ENCODE assay signal across 13 mouse cellular contexts in the genomic region with DNA sequence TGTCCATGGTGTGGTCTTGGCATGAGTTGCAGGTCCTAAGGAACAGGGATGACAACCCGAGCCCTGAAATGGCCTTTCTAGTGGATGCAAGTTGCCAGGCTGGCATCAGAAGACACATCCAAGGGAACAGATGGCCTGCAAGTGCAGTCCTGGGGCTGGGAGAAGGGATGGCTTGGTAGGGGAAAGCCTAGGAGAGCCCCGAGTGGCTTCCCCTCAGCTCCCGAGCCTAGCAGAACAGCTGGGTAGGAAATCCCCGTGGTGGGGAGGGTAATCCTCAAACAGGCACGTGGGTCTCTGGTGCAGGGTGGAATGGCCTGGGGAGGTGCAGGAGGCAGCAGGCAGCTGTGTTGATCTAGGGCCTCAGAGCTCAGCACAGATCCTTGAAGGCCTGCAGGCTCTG. TPM values are rescaled to one million over a fixed set of nuclear protein-coding genes. Genes with fewer than 3 reads are reported as not detected.
DNase-seq lines count a peak whose midpoint lies in the region; ATAC-seq and TF ChIP-seq lines count a peak whose summit lies in the region.
"Had no signal": no experiment of that assay in that cellular context is flagged by ENCODE, and none has a peak within 500 bp of the region (broad histone marks: within the 10 kb centered on the region; RNA-seq: fewer than 3 reads in every experiment).

No protein-coding gene starts in this region.

- peak; percentile 68 for DNase-seq in left cerebral cortex, postnatal 4 days
- DNase-seq in left cerebral cortex, adult 8-10 months (ENCODE audit: low spot score in 2 of 2): no peak
- peak; percentile 17 for DNase-seq in brain, embryonic 14.5 days (ENCODE audit: low read depth)
- peak; percentile 45 for DNase-seq in cerebellum, adult 8-10 months
- DNase-seq in heart, postnatal 4 days: no peak
- DNase-seq: layer of hippocampus, adult 9-11 months had no signal

- H3K9me3 ChIP-seq in limb, embryonic 13.5 days: no peaks in the 10 kb centered on the region

- no peaks in the 10 kb centered on the region for H3K27me3 ChIP-seq in limb, embryonic 13.5 days

- H3K4me2 ChIP-seq in limb, embryonic 13.5 days (replicated peaks): no peak overlapping the region

- peak; percentile 57; the same call in 1 of the 2 replicates for ATAC-seq in limb, embryonic 13.5 days (ENCODE audit: low FRiP score, low read depth)
- no peak for ATAC-seq in megakaryocyte progenitor cell, adult 5-6 weeks (replicated peaks; ENCODE audit: poor library complexity)
- ATAC-seq: intestine, postnatal 0 days had no signal

- peaks cover 12% of the 10 kb centered on the region for H3K4me1 ChIP-seq in limb, embryonic 13.5 days

- H3K36me3 ChIP-seq in limb, embryonic 13.5 days: peaks cover 47% of the 10 kb centered on the region

- TF ChIP-seq CTCF in brain, embryonic 14.5 days (IDR thresholded peaks at IDR 0.05; ENCODE audit: borderline replicate concordance, extremely low read depth, insufficient read depth, insufficient read length): no peak

- H3K27ac ChIP-seq in limb, embryonic 13.5 days: no peak overlapping the region
- H3K27ac ChIP-seq: liver, embryonic 14.5 days; stomach, postnatal 0 days had no signal

- 61% methylated on average over 5 of the region's 5 CpGs for WGBS in limb, embryonic 13.5 days

- H3K4me3 ChIP-seq in limb, embryonic 13.5 days: no peak overlapping the region

- intact Hi-C loops in left cerebral cortex, postnatal 4 days (cut with DNase I): no loop called here

- no peak for TF ChIP-seq POLR2A in brain, embryonic 14.5 days (IDR thresholded peaks at IDR 0.05; ENCODE audit: borderline replicate concordance, extremely low read depth, insufficient read depth, insufficient read length, poor library complexity, severe bottlenecking)

- no peak overlapping the region for H3K9ac ChIP-seq in limb, embryonic 13.5 days
- H3K9ac ChIP-seq: liver, embryonic 14.5 days had no signal

RNA-seq across cellular contexts. Expression of a gene that starts 7.4 kb away (rescaled TPM):
- total RNA-seq in left cerebral cortex, postnatal 4 days (2021): 100 to 1,000 TPM; 141 to 152 TPM
- total RNA-seq in left cerebral cortex, adult 8-10 months (2022): 100 to 1,000 TPM; 192 to 228 (median 217) TPM
- polyA plus RNA-seq in brain, embryonic 14.5 days (2012; rRNA removed): 69.2 and 72.7 TPM in 2 replicates
- 73.3 and 73.9 TPM in 2 replicates for polyA plus RNA-seq in limb, embryonic 13.5 days (2015; fragmentation: Nextera tagmentation; extraction: Ambion mirVana)
- 10 to 100 TPM; 27.7 to 34.9 TPM for total RNA-seq in heart, postnatal 4 days (2021)
- total RNA-seq in megakaryocyte progenitor cell, adult 5-6 weeks (2015): 7.0 and 13.3 TPM in 2 replicates
- total RNA-seq in megakaryocyte progenitor cell, adult 5-6 weeks (2017): 12.7 and 13.6 TPM in 2 replicates

RNA-seq across cellular contexts. Expression of a gene that starts 21.6 kb away (rescaled TPM):
- not detected for total RNA-seq in left cerebral cortex, postnatal 4 days (2021)
- total RNA-seq in left cerebral cortex, adult 8-10 months (2022): not detected
- polyA plus RNA-seq in brain, embryonic 14.5 days (2012; rRNA removed): not detected in 2 replicates
- polyA plus RNA-seq in limb, embryonic 13.5 days (2015; fragmentation: Nextera tagmentation; extraction: Ambion mirVana): 0.05 TPM in 1 of 2 replicates, not detected in the other
- not detected for total RNA-seq in heart, postnatal 4 days (2021)
- not detected in 2 replicates for total RNA-seq in megakaryocyte progenitor cell, adult 5-6 weeks (2015)
- not detected in 2 replicates for total RNA-seq in megakaryocyte progenitor cell, adult 5-6 weeks (2017)
- total RNA-seq: gastrocnemius, adult 18-20 months had no signal
- polyA plus RNA-seq: heart, embryonic 14.5 days had no signal

RNA-seq across cellular contexts. Expression of a gene that starts 26.3 kb away (rescaled TPM):
- not detected for total RNA-seq in left cerebral cortex, postnatal 4 days (2021)
- total RNA-seq in left cerebral cortex, adult 8-10 months (2022): under 1 TPM in 2 of 4 experiments, not detected in 2; 0.35 to 0.68 TPM
- polyA plus RNA-seq in brain, embryonic 14.5 days (2012; rRNA removed): 0.21 and 0.42 TPM in 2 replicates
- 0.49 and 0.62 TPM in 2 replicates for polyA plus RNA-seq in limb, embryonic 13.5 days (2015; fragmentation: Nextera tagmentation; extraction: Ambion mirVana)
- under 1 TPM in 1 of 2 experiments, not detected in 1; 0.18 TPM for total RNA-seq in heart, postnatal 4 days (2021)
- total RNA-seq in megakaryocyte progenitor cell, adult 5-6 weeks (2015): 0.68 and 4.9 TPM in 2 replicates
- total RNA-seq in megakaryocyte progenitor cell, adult 5-6 weeks (2017): 1.1 and 1.4 TPM in 2 replicates

RNA-seq across cellular contexts. Expression of a gene that starts 52.6 kb away (rescaled TPM):
- 1 to 10 TPM; 1.2 TPM for total RNA-seq in left cerebral cortex, postnatal 4 days (2021)
- total RNA-seq in left cerebral cortex, adult 8-10 months (2022): 1 to 10 TPM; 2.3 to 6.1 (median 3.9) TPM
- polyA plus RNA-seq in brain, embryonic 14.5 days (2012; rRNA removed): 1.5 and 3.3 TPM in 2 replicates
- 1.3 and 2.3 TPM in 2 replicates for polyA plus RNA-seq in limb, embryonic 13.5 days (2015; fragmentation: Nextera tagmentation; extraction: Ambion mirVana)
- total RNA-seq in heart, postnatal 4 days (2021): 1 to 10 TPM; 2.7 to 2.8 TPM
- total RNA-seq in megakaryocyte progenitor cell, adult 5-6 weeks (2015): 2.9 and 10.3 TPM in 2 replicates
- 2.5 and 5.6 TPM in 2 replicates for total RNA-seq in megakaryocyte progenitor cell, adult 5-6 weeks (2017)

Comparison
In these comparisons a context has a peak if more than half of its experiments do, and no peak if none do; other contexts are left out.
1. DNase-seq: peak in left cerebral cortex, postnatal 4 days (single experiment), brain, embryonic 14.5 days (single experiment) and cerebellum, adult 8-10 months (single experiment); none in left cerebral cortex, adult 8-10 months (0 of 2) and heart, postnatal 4 days (single experiment).